Mouse (Mus musculus) thymus, postnatal 36 days (tissue): ENCODE data around the gene Oxct2b.
"Not testable (repeated sequence)": the region's sequence is repeated elsewhere in the genome, so short reads cannot be mapped to it uniquely, and the experiment has no call there.

Source experiments
- DNase-seq, 2 experiments: peaks; one replicate each; pipeline ENCODE4 v3.0.0; 2022; ENCODE audit warnings: mixed read lengths in 2 of 2

The Oxct2b gene

GRCm38 (mm10) chr4:123116011-123116410, at the start of gene Oxct2b:
TSS of gene Oxct2b (plus strand) at chr4:123116266.
- no peak for DNase-seq

GRCm38 (mm10) chr4:123068646-123069045, 47.4 kb upstream of the Oxct2b start:
- no peak for DNase-seq

DNA sequence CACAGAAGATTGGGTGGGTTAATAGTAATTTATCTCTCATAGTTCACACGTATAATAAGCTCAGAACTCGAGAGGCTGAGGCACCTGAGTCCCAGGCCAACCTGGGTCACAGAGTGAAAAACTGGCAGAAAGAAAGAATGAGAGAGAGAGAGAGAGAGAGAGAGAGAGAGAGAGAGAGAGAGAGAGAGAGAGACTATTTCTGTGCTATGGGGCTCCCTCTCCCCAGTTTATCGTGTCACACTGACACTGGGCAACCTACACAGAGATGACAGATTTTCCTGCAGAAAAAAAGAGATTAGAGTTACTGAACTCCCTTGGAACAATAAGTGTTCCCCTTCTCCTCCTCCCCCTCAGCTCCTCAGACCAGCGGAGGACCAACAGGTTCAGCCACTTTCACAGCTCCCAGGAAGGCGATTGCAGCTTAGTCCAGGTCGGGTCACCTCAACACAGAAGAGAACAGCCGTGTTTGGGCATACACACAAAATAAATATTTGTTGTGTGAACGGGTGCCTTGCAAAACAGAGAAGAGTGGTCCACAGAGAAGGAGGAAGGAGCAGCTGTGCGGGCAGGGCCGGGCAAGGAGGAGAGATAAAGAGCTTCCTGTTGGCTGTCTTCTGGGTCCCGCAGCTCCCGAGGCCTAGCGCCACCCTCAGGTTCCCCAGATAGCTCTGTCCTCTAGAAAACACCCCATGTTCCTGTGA, 44.6 kb upstream of the Oxct2b start:
- peak; percentile 50 to 52 for DNase-seq

GRCm38 (mm10) chr4:123076928-123077327, 39.1 kb upstream of the Oxct2b start:
- no peak for DNase-seq

DNA sequence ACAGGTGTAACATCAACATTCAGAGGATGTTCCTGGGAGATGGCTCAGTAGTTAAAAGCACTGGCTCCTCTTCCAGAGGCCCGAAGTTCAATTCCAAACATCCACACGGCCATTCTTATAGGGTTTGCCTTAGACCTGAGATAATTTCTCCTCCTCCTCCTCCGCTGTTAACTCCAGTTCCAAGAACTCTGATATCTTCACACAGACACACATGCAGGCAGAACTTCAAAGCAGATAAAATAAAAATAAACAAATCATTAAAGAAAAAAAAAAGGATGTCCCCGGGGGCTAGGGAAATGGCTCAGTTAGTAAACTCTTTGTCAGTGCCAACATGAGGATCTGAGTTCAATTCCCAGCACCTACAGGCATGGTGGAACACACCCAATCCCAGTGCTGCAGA, 37.8 kb upstream of the Oxct2b start:
- DNase-seq = no peak

GRCm38 (mm10) chr4:123080791-123081190, 35.3 kb upstream of the Oxct2b start:
- no peak for DNase-seq

DNA sequence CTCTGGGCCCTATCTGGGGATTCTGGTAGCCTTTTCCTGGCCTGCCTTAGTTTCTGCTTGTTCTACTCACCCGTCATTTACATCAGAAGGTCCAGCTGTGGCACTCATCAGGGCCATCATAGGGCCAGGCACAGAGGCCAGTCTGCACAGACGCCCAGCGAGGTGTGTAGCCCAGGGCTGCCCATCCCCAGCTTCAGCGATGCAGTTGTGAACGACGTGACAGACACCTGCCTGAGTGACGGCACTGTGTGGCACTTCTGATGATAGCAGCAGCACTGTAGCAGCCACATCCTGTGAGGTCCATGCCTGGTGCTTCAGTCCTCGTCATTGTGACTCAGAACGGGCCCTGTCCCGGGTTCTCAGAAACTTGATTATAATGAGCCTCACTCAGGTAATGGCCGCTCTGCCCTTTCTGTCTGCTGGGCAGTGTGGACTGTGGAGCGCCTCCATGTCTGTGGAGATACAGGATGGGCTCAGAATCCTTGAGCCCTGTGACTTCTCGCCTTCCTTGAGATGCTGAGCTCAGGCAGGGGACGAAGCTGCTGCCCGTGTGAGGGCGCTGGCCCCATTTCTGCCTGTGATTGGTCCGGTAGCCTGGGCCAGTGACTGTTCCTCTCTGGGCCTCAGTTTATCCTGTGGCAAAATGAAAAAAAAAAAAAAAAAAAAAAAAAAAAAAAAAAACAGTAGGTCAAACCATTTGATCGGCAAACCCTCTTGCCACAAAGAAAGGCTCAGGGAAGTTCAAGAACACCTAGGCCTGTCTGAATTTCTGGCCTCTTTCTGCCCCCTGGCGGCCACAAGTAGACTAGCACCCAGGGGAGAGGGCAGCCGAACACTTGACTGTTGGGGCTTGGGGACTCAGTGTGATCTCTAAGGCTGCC, 33.5 kb upstream of the Oxct2b start:
- peak; percentile 58 to 61 for DNase-seq

GRCm38 (mm10) chr4:123083323-123083902, 32.7 kb upstream of the Oxct2b start:
- DNase-seq = no peak

GRCm38 (mm10) chr4:123085290-123085689, 30.8 kb upstream of the Oxct2b start:
- no peak for DNase-seq

GRCm38 (mm10) chr4:123086381-123086780, 29.7 kb upstream of the Oxct2b start:
- DNase-seq = no peak

- DNase-seq = no peak
Measured at GRCm38 (mm10) chr4:123092621-123093020, 23.4 kb upstream of the Oxct2b start.

GRCm38 (mm10) chr4:123093064-123093776, 22.8 kb upstream of the Oxct2b start:
- no peak for DNase-seq

- DNase-seq = no peak
Measured at GRCm38 (mm10) chr4:123093869-123094268, 22.2 kb upstream of the Oxct2b start.

GRCm38 (mm10) chr4:123104651-123105450, 11.2 kb upstream of the Oxct2b start, which contains the start of gene Bmp8b:
TSS of gene Bmp8b (plus strand) at chr4:123105165.
- no peak for DNase-seq

GRCm38 (mm10) chr4:123105451-123105790, 10.6 kb upstream of the Oxct2b start:
- DNase-seq = no peak

- DNase-seq = not testable (repeated sequence)
Measured at GRCm38 (mm10) chr4:123105929-123106328, 10.1 kb upstream of the Oxct2b start.

GRCm38 (mm10) chr4:123106864-123107263, 9.2 kb upstream of the Oxct2b start:
- no peak for DNase-seq

- DNase-seq = no peak
Measured at GRCm38 (mm10) chr4:123108056-123108455, 8.0 kb upstream of the Oxct2b start.

GRCm38 (mm10) chr4:123110751-123111150, 5.3 kb upstream of the Oxct2b start:
- no peak for DNase-seq

DNA sequence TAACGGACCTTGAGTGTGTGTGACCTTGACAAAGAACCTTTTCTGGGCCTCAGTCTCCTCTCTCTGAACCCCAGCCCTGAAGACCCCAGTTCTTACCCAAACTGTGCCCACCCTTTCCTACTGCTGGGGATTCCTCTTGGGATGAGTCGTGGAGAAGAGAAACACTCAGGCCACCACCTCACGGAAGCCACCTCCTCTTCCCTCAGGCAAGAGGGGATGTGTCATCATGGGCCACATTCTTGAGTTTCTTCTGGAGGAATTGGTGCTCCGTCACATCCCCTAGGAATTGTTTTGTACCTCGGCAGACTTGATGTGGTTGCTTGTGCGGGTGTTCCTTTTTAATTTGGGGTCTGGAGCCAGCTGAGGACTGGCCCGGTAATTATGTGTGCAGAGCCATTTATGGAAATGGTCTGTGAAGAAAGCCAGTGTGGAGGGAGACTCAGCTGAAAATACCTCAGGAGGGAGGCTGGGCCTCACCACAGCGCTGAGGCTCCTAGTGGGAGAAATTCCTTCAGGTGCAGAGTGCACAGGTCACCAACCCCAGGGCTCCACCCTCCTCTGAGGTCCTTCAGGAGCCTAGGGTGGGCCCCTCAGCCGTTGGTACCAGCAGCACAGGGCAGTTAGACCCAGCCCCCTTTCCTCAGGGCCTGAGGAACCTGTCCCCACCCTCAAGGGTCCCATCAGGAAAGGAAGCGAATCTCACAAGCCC, 4.6 kb upstream of the Oxct2b start:
- DNase-seq = not testable (repeated sequence)

DNA sequence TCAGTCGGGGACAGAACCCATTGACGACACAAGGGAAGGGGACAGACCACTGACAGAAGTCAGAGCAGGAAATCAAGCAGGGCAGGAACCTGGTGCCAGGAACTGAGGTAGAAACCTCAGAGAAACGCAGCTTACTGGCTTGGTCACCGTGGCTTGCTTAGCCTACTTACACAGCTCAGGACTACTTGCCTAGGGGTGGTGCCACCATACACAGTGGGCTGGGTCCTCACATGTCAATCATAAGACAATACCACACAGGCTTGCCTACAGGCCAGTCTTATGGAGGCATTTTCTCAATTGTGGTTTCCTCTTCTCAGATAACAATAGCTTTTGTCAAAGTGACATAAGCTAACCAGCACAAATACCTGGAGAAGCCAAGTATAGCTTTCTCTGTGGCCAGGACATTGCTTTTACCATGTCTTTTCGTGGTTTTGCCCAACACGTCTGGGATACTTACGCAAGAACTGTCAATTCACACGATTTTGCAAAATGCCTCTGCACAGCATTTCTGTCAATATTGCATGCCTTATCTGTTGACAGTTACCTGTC, 3.8 kb upstream of the Oxct2b start:
- no peak for DNase-seq
